Mouse (Mus musculus) MEL (cell line): Measurements from ENCODE around the gene Dennd4c.
"Not testable (repeated sequence)": the region's sequence is repeated elsewhere in the genome, so short reads cannot be mapped to it uniquely, and the experiment has no call there.

Source experiments
- CHD2 ChIP-seq: IDR thresholded peaks from 2 replicates; pipeline ENCODE4 v1.6.1; 2011; ENCODE audit warnings: low read length, improper control_type of control experiment
- CTCF ChIP-seq, 3 experiments: IDR thresholded peaks in 2 of 3; conservative IDR thresholded peaks in 1 of 3; 2 replicates each; pipeline ENCODE4 v1.5.1; 2011 to 2012; ENCODE audit warnings: low read length in 3 of 3, low read depth in 2 of 3, mild to moderate bottlenecking in 2 of 3, improper control_type of control experiment in 1 of 3, inconsistent platforms in 1 of 3, mixed read lengths in 1 of 3, moderate library complexity in 1 of 3; ENCODE audit not compliant: control insufficient read depth in 1 of 3, insufficient read depth in 1 of 3, poor library complexity in 1 of 3, severe bottlenecking in 1 of 3
- ELF1 ChIP-seq: IDR thresholded peaks from 2 replicates; pipeline ENCODE4 v1.6.1; 2014; ENCODE audit warnings: low read depth, mild to moderate bottlenecking, inconsistent platforms, low read length, improper control_type of control experiment, moderate library complexity
- NRF1 ChIP-seq: IDR thresholded peaks from 2 replicates; pipeline ENCODE4 v1.6.1; 2014; ENCODE audit warnings: low read depth, mild to moderate bottlenecking, inconsistent platforms, low read length, improper control_type of control experiment, moderate library complexity; ENCODE audit not compliant: poor library complexity, insufficient read depth, severe bottlenecking
- POLR2A ChIP-seq, 2 experiments: IDR thresholded peaks; 2 replicates each; pipeline ENCODE4 v1.6.1; 2011 to 2012; ENCODE audit warnings: low read length in 2 of 2, mild to moderate bottlenecking in 2 of 2, control low read depth in 1 of 2, improper control_type of control experiment in 1 of 2, low read depth in 1 of 2, moderate library complexity in 1 of 2; ENCODE audit not compliant: control insufficient read depth in 1 of 2, insufficient read depth in 1 of 2, poor library complexity in 1 of 2
- POLR2AphosphoS2 ChIP-seq: IDR thresholded peaks from 2 replicates; pipeline ENCODE4 v1.6.1; 2011; ENCODE audit warnings: low read length, improper control_type of control experiment
- TCF12 ChIP-seq: IDR thresholded peaks from 2 replicates; pipeline ENCODE4 v1.6.1; 2014; ENCODE audit warnings: low read depth, mild to moderate bottlenecking, inconsistent platforms, low read length, improper control_type of control experiment, moderate library complexity
- ZC3H11A ChIP-seq: IDR thresholded peaks from 2 replicates; pipeline ENCODE4 v1.6.1; 2012; ENCODE audit warnings: low read depth, mild to moderate bottlenecking, inconsistent platforms, low read length, improper control_type of control experiment
- ZKSCAN1 ChIP-seq: IDR thresholded peaks from 2 replicates; pipeline ENCODE4 v1.6.1; 2012; ENCODE audit warnings: low read depth, mild to moderate bottlenecking, inconsistent platforms, low read length, improper control_type of control experiment, moderate library complexity

DNA sequence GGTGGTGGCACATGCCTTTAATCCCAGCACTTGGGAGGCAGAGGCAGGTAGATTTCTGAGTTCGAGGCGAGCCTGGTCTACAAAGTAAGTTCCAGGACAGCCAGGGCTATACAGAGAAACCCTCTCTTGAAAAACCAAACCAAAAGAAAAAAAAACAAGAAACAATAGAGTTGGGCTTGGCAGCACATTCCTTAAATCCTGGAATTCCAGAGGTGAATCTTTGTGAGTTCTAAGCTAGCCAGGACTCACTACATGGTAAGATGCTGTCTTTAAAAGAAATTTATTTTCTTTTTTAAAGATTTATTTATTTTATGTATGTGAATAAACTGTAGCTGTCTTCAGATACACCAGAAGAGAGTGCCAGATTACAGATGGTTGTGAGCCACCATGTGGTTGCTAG, 92.8 kb downstream of the Dennd4c start:
- TF ChIP-seq ZKSCAN1; CTCF (IDR thresholded peaks at IDR 0.05 in 2 of 3, conservative IDR thresholded peaks at IDR 0.05 in 1 of 3; ENCODE audit: control insufficient read depth in 1 of 3, insufficient read depth in 1 of 3, low read depth in 2 of 3, low read length in 3 of 3, poor library complexity in 1 of 3, severe bottlenecking in 1 of 3); ZC3H11A; POLR2A (IDR thresholded peaks at IDR 0.05; ENCODE audit: control insufficient read depth in 1 of 2, insufficient read depth in 1 of 2, low read depth in 1 of 2, low read length in 2 of 2, poor library complexity in 1 of 2); POLR2AphosphoS2; ELF1; NRF1; CHD2; TCF12: not testable (repeated sequence)
